Mouse (Mus musculus) left cerebral cortex, postnatal 36 days (tissue): Measurements from ENCODE around the gene Cpxm2. TPM values are rescaled to one million over a fixed set of nuclear protein-coding genes. Genes with fewer than 3 reads are reported as not detected.

Experiments used
- DNase-seq, 2 experiments: peaks; one replicate each; pipeline ENCODE4 v3.0.0; 2021 to 2022; ENCODE audit warnings: low spot score in 2 of 2, mixed read lengths in 1 of 2
- intact Hi-C: fragments of 180-260 bp; cut with DNase I; formaldehyde crosslinking; loops from one replicate; pipeline ENCODE4 v1.15.1; 2025
- total RNA-seq, 2 experiments: library from RNA; stranded (reverse); gene quantifications; 2 replicates each; pipeline ENCODE4 v1.2.3; 2021

Gene Cpxm2
- total RNA-seq: 1 to 10 TPM; 2.8 to 5.6 TPM

GRCm38 (mm10) chr7:132154368-132154961 lies at the start of gene Cpxm2:
TSS of gene Cpxm2 (minus strand) at chr7:132154739.
- intact Hi-C loops: no loop called here
- no peak for DNase-seq

GRCm38 (mm10) chr7:132204073-132204612 lies 49.6 kb upstream of the Cpxm2 start:
- intact Hi-C loops: no loop called here
- no peak for DNase-seq

GRCm38 (mm10) chr7:132199686-132200085 lies 45.1 kb upstream of the Cpxm2 start:
- intact Hi-C loops: no loop called here
- DNase-seq: no peak

- no peak for DNase-seq
- intact Hi-C loops: no loop called here
Observed at GRCm38 (mm10) chr7:132198806-132199205, 44.3 kb upstream of the Cpxm2 start.

DNA sequence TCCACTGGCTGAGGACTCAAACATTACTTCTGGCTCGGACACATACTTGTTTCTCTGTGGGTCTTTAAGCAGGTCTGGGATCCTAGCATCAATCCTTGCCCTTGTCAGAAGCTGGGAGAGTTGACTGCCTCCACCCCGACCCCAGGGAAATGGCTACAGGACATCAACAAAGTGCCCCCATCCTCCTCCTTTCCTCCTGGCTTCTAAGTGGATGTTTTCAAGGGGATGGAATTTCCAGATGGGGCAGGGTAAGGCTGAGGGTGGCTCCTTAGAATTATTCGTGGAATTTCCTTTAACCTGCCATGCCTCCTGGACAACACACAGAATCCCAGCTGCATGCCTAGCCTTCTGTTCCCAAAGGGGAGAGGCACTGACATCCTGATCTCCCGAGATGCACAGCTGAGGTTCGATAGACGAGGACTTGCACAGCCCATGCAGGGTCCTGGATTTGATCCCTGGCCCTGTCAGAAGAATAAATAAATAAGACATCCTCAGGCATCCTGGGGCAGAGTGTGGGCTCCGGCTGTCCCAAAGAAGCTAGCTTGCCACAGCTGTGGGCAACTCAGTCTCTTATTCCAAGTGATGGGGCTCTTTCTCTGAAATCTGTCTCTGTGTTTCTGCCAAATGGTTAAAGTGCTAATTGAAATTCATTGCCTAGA lies 43.4 kb upstream of the Cpxm2 start:
- no peak for DNase-seq
- intact Hi-C loops: no loop called here

- no peak for DNase-seq
- intact Hi-C loops: no loop called here
Observed at GRCm38 (mm10) chr7:132196581-132196980, 42.0 kb upstream of the Cpxm2 start.

- intact Hi-C loops: no loop called here
- DNase-seq: no peak
Observed at GRCm38 (mm10) chr7:132193606-132194005, 39.1 kb upstream of the Cpxm2 start.

DNA sequence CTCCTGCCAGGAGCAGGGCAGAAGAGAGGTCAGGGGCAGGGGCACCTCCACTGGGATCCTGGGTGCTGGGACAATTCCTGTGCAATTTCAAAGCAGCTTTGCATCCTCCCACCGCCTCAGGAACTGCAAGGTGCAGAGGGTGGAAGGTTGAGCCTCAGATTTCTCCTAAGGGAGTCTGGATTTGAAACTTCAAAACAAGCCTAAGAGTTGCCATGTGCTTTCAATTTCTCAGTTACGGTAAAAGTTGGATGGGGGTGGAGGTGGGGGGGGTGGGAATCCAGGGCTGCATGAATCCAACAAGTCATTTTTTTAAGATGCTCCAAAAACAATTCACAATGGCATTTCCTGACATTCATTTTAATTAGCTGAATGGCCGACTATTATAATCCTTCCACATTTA lies 32.9 kb upstream of the Cpxm2 start:
- intact Hi-C loops: no loop called here

GRCm38 (mm10) chr7:132183892-132184404 lies 29.4 kb upstream of the Cpxm2 start:
- DNase-seq: no peak
- intact Hi-C loops: no loop called here

More for the DNA sequence above, 32.9 kb upstream of the Cpxm2 start:
- DNase-seq: no peak

GRCm38 (mm10) chr7:132181586-132182198 lies 27.2 kb upstream of the Cpxm2 start:
- no peak for DNase-seq
- intact Hi-C loops: no loop called here

GRCm38 (mm10) chr7:132181042-132181441 lies 26.5 kb upstream of the Cpxm2 start:
- no peak for DNase-seq
- intact Hi-C loops: no loop called here

DNA sequence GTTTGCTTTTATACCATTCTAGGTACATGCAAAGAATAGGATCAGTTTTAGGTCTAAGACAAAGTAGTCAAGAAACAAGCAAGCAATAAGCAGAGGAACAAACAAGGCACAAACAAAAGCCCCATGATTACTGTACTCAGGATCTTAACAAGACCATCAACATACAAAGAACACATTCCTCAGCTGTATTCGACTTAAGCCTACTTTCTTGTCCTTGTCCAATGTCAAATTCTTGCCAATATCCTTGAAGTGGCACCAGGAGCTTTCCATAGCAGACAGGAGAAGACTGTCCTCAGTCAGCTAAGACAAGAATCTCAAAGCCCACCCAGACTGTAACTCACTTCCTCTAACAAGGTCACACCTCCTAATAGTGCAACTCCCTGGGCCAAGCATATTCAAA lies 24.5 kb upstream of the Cpxm2 start:
- intact Hi-C loops: no loop called here
- DNase-seq: no peak

DNA sequence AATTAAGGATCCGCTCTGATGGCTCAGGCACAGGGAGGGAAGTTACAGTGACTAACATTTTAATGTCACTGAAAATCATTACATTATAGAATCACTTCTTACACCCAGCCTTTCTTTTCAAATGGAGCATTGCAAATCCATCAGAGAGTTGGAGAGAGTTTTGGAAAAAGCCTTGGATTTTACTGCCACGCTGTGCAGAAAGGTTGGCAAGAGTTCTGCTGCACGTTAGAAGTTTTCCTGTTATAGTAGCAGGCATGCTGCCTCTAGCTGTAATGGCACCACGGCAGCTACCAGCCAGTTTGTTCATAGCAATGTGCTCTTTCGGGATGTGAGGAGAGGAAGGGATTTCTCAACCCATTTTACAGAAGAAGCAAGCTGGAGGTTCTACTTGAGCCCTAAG lies 20.2 kb upstream of the Cpxm2 start:
- peak in 1 of 2 experiments; percentile 35 for DNase-seq

DNA sequence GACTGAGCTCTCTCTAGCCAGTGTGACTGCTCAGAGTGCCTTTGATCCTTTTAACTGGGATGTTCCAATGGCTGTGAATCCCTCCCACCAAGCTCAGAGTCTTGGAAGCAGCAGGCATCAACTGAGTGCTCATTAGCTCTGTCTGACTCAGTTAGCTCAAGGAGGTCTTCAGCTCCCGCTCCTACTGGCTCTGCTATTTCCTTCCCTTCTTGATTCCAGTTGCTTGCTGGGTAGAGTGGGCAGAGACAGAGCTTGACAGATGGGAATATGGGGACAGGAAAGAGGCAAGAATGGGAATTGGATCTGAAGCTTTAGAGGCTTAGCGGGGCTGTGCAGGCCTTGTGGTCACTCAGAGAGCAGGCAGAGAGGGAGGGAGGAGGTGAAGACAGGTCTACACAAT lies 19.8 kb upstream of the Cpxm2 start:
- intact Hi-C loops: loop anchor here (5.0 kb wide), 1 partner anchor 33 kb away; no protein-coding TSS in a partner anchor
- DNase-seq: no peak

More for the DNA sequence above, 20.2 kb upstream of the Cpxm2 start:
- intact Hi-C loops: loop anchor here (5.0 kb wide), 1 partner anchor 33 kb away; no protein-coding TSS in a partner anchor

GRCm38 (mm10) chr7:132172220-132172619 lies 17.7 kb upstream of the Cpxm2 start:
- DNase-seq: peak; percentile 25 to 41

GRCm38 (mm10) chr7:132171716-132172115 lies 17.2 kb upstream of the Cpxm2 start:
- no peak for DNase-seq
- intact Hi-C loops: loop anchor here (5.0 kb wide), 1 partner anchor 36 kb away; no protein-coding TSS in a partner anchor

More at GRCm38 (mm10) chr7:132172220-132172619, 17.7 kb upstream of the Cpxm2 start:
- intact Hi-C loops: loop anchor here (5.0 kb wide), 1 partner anchor 35 kb away; no protein-coding TSS in a partner anchor

- intact Hi-C loops: loop anchor here (5.0 kb wide), 1 partner anchor 38 kb away; no protein-coding TSS in a partner anchor
- no peak for DNase-seq
Observed at GRCm38 (mm10) chr7:132169419-132170169, 15.1 kb upstream of the Cpxm2 start.

- no peak for DNase-seq
- intact Hi-C loops: no loop called here
Observed at GRCm38 (mm10) chr7:132167239-132167638, 12.7 kb upstream of the Cpxm2 start.

GRCm38 (mm10) chr7:132162254-132162653 lies 7.7 kb upstream of the Cpxm2 start:
- intact Hi-C loops: no loop called here
- DNase-seq: no peak
